Mouse (Mus musculus) embryo, embryonic 10.5 days (tissue): ENCODE measurements around the gene Wnt3.
"Not testable (repeated sequence)": the region's sequence is repeated elsewhere in the genome, so short reads cannot be mapped to it uniquely, and the experiment has no call there.

Experiments used
- DNase-seq: peaks from one replicate; pipeline ENCODE4 v3.0.0-alpha.2; 2015; ENCODE audit warnings: low spot score

The Wnt3 gene

DNA sequence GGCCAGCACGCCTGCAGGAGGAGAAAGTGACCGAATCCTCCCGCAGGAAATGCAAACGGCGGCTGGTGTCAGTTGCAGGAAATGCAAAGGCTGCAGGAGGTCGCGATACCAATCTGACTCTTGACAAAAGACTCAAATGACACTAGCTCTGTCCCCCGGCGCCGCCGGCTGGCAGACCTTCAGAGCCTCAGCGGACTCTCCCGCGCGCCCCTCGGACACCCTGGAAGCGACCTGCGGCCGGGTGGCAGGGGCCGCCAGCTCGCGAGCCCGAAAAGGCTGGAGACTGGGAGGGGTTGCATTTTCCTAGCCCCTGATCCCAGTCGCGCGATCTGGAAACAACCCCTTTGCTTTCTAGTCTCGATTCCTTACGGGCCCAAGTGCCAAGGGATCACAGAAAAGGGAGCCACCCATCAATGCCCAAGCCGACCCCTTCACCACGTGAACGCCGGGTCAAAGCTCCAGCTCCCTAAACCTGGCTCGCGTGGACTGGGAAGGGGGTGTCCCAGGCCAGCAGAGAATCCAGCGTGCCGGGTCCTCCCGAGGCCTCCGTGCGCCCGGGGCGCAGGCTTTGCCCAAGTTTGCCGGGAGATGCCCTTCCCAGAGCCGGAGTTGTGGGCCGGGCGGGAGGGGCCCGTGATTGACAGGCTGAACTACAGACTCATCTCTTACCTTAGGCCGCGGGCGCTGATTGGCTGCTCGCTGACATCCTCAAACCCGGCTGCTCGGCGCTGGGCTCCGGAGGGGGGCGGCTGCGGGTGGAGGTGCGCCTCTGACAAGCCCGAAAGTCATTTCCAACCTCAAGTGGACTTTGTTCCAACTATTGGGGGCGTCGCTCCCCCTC is at the start of gene Wnt3:
Gene Wnt3, plus strand, starts transcription at position 764 of the 841 bp plus-strand sequence.
- peak; percentile 68 for DNase-seq

DNA sequence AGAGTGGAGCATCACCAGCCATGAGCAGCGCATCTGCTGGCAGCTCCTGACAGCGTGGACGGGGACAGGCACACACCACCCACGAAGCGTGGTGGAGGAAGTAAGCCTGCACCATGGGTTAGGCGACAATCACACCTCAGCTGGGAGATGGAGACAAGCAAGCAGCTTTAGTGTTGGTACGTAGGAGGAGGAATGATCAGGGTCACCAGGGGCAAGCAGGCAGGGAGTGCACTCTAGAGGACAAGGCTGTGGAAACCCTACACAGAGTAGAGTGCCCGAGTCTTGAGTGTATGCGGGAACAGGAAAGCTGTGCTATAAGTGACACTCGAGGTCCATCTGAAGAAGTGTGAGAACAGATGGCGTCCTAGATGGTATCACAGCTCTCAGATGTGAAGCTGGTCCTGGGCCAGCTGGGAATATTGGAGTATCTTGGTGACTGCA is 49.6 kb upstream of the Wnt3 start:
- DNase-seq: no peak

DNA sequence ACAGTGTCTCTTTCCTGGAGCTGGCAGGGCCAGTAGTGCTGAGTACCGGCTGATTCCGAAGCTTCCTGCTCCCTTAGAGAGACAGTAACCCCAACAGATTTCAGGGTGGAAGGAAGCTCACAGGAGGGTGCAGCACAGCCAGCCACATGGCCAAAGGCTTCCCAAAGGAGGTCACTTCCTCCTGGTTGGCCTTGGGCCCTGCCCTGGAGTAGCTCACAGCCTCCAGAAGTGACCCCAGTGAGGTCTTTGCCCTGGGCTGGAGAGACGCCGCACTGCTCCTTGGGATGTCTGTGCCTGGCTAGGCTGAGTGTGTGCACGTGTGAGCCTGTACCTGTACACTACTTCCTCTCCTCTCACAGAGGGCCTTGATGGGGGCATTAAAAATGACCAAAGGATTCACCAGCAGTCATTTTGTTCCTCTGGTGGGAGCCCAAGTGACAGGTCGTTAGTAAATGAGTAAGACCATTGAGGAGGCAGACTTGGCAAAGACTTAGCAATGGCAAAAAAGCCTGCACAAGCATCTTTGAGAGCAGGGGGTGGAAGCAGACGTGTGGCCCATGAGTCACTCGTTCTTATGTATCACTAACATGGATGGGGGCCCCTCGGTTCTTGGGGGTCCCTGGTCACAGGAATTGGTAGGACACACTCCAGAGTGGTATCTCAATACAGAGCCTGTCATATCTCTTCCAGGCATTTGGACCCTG is 44.5 kb upstream of the Wnt3 start:
- no peak for DNase-seq

DNA sequence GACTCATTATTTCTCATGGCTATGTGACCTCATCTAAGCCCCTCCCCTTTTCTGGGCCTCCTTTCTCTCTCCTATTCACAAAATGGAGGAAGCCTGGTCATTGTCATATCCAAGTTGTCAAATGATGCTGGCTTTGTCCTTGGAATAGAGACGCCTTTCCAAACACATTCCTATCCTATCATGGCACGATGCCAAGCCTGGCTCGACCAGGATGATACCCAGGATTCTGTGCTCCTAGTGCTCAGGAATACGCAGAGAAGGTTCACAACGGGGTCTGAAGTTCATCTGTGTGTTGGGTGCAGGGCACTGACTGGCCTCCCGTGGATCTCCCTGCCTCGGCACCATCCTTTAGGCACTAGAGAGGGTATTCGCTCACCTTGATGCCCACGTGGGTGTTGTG is 42.4 kb upstream of the Wnt3 start:
- DNase-seq: no peak

DNA sequence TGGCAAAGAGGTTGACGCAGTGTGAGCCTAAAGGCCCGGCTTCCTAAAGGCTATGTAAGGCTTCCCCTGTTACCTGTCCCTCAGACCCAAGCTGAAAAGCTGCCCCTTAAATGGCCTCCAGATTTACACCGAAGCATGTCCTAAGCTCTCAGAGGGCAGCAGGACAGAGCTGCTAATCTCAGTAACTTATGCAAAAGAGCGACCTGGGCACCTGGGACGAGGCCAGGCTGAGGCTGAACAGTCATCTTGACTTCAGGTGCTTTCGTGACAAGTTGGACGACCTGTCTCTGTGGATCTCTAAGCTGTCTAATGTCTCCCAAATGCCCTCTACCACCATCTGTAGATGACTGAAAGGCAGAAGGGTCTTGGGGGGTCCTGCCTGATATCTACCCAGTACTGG is 41.6 kb upstream of the Wnt3 start:
- no peak for DNase-seq

DNA sequence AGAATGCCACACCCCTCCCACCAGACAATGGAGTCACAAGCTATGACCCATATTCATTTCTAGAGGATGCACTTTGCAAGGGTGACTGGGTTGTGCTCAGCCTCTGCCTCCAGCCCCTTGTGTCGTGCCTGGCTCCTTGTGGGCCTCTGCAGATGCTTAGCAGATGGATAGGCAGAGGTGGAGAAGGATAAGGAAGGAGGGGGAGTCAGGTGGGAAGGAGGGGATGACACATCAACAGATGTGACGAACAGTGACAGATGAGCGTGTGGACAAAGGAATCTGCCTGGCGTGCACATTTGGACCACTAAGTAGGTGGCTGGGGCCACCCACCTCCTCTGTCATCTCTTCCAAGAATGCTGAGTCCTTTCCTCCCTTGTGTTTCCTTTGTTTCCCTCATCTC is 40.9 kb upstream of the Wnt3 start:
- DNase-seq: no peak

DNA sequence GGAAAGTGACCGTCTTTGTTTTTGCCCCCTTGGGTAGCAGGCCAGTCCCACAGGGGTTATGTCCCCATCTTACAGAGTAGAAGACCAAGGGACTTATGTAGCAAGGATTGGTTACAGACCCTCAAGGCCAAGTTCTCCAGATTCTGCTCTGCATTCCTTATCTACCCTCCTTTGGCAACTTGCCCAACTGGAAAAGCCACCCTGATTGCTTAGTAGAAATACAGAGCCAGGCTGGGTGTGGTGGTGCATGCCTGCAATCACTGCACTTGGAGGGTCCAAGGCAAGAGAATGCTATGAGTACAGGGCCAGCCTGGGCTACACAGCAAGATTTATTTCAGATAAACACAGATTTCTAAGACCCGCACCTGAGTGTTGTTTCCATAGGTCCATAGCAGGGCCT is 40.0 kb upstream of the Wnt3 start:
- no peak for DNase-seq

DNA sequence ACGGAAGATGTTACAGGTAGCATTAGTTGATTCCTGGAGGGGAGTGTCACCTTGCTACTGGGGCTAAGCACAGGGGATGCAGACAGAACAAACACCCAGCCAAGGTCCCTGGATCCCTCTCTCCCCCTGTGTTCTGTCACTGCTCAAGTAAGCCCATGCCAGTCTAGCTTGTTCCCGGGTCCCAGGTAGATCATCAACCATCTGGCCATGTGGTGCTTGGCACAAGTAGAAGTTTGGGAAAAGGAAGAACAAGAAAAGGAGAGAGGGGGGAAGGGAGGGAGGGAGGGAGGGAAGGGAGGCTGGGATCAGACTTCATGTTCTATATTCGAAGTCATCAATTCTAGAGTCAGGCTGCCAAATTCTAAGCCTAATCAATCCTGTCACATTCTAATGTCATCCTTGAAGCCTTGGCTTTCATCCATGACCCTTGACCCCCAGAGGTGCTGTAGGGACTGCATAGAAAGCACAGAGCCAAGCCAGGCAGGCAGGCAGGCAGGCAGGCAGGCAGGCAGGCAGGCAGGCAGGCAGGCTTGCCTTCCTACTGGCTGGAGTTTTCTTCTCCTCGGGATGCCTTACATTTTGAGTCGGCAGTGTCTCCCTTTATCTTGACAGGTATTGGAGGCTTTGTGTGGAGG is 39.4 kb upstream of the Wnt3 start:
- no peak for DNase-seq

DNA sequence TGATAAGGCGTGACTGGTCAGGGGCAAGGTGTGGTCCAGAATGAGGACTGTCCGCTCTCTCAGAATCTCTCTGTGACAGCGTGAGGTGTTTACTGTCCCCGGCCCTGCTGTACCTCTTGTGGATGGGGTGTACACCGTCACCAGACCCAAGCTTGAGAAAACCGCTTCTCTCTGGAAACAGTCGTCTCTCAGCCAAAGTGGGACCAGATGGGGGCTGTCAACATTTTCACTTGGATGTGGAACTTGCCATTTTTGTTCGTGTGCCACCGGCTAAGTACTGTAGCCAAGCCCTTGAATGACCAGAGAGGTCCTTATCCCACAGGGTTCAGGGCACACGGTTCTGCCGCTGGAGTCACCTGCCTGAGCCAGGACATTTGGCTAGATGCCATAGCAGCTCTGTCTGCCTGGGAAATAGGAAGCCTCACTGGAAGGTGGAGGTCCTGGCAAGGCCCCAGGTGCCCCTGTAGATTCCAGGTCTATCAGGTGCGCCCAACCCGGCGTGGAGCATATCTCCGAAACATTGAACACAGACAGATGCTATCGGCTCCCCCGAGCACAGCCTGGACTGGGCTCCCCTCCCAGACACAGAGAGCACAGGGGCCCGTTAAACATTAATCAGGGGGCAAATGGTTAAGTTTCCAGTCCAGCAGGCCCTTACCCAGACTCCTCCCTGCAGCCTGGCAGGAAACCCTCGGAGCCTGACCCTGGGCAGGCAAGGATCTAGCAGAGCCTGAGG is 38.7 kb upstream of the Wnt3 start:
- DNase-seq: no peak

DNA sequence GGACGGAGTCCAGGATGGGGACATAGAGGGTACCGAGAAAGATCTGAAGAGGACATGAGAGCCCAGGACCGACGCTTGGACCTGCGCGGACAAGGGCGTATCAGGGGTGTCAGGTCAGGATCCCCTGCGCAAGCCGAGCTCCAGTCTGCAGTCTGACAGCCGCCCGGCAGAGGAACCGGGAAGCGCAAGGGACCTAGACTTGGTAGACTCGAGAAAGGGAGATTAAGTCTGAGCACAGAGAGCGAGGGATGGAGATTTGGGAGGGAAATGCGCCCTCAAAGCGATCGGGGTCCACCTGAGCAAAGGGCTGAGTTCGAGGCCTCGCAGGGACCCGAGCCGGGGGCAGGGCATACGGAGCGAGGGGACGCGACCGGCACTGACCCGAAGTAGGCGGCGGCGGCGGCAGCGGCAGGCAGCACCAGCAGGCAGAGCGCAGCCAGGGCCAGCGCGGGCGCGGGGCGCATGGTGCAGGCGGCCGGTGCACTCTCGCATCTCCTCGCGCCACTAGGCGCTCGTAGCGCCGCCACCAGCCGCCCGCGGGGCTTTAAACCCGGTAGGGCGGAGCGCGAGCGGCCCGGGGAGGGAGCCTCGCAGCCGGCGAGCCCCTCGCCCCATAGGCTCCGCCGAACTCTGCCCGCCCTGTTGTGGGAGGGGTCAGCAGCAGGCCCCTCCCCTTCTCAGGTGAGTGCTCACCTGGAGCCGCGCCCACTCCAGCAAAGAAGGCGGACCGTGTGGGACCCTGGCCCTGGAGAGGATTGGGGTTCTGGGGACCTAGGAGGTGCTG is 24.5 kb upstream of the Wnt3 start, which contains the start of gene Wnt9b:
Gene Wnt9b, minus strand, starts transcription at position 516 of the 784 bp plus-strand sequence.
- peak; percentile 65 for DNase-seq

DNA sequence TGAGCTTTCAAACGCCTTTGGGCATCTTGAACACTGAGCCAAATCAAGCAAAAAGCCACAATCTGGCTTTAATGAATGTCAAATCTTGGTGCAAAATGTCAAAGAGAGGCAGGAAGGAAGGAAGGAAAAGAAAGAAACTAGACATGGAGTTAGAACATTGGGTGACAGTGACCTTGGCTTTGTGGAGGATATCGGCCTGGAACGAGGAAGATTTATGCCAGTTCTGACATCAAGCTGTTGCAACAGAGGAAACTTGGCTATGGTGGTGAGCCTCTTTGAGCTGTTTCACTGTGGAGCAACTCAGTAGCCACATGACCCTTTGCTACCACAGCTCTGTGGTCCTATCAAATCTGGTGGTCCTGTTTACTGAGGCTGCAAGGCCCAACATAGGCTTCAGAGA is 23.3 kb upstream of the Wnt3 start:
- no peak for DNase-seq

DNA sequence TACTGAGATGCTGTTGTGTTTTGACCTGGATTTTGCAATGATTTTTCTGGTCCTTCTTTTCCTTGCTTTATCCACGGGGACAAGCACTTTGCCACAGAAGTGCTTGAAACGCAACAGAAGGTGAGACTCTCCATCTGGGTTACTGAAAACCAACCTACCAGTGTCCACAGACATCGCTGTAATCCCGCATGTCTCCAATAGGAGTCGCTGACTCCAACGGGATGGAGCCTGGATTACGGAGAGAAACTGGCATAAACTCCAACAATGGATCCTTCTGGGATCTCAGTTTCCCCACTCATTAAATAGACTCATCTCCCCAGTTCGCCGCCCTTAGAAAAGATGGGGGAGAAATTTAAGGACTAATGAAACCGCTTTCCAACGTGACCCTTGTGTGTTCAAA is 15.9 kb upstream of the Wnt3 start:
- no peak for DNase-seq

DNA sequence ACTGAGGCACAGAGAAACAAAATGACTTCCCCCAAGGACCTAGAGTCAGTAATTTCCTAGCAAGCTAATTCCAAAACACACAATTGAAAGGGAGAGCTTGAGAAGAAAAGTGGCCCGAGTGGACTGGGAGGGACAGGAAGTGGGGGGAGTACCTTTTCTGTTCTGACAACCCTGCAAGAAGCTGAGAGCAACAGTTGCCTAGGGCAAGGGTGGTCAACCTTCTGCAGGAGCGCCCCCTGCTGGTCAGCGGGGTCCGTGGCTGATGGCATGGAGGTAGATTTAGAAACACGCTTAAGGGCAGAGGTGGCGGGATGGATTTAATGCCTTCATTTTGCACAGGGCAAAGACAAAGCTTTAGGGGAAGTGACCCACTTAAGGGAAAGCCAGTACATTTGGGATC is 15.2 kb upstream of the Wnt3 start:
- peak; percentile 82 for DNase-seq

DNA sequence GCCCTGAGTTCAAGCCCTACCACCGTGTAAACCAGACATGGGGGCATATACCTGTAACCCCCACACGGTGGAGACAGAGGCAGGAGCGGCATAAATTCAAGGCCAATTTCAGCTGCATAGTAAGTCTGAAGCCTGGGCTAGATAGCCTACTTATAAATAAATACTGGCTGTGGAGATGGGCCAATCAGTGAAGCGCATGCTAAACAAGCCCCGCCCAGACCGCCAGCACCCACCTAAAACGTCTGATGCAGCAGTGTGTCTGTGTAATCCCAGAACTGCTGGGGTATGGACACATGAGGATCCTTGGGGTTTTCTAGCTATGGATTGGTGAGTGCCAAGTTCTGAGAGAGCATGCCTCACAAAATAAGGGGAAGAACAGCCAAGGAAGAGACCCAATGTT is 13.8 kb upstream of the Wnt3 start:
- no peak for DNase-seq

DNA sequence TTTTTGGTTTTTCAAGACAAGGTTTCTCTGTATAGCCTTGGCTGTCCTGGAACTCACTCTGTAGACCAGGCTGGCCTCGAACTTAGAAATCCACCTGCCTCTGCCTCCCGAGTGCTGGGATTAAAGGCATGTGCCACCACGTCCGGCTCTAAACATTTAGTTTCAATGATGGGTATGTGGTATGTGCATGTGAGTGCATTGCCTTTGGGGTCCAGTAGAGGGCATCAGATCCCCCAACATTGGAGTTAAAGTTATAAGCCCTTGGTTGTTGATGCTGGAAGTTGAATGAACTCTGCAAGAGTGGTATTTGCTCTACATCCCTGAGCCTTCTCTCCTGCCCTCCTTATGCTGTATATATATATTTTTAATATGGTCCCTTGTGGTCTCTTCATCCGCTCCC is 13.1 kb upstream of the Wnt3 start:
- not testable (repeated sequence) for DNase-seq

DNA sequence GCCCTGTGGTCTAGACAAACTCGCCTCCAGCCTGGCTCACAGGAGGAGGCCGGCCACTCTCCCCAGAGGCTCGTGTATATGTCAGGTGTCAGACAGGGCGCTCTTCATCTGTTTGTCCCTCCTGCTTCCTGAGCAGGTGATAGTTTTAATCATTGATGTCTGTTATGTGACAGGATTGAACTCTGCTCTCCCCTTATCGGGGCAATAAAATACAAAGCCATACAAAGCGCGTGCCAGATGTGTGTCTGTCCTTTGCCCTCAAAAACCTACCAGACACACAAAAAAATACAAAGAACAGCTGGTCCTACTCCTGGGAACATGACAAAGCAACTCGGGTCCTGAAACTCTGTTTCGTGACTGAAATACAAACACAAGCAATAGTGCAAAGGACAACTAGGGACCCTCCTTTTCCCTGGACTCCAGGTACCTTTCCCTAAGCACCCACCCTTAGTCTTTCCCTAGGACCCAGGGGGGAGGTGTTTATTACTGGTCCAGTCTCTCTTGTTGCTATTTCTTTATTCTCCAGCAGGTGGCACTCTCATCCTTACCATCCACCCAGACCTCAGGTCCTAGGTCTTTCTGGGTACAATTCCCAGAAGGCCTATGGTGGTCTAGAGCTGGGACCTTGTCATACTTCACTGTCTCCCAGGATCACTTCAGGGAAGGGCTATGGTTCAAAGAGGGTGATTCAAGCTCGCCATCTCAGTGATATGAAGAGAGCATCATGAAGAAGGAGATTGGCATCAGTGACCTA is 10.4 kb upstream of the Wnt3 start:
- DNase-seq: peak; percentile 89

DNA sequence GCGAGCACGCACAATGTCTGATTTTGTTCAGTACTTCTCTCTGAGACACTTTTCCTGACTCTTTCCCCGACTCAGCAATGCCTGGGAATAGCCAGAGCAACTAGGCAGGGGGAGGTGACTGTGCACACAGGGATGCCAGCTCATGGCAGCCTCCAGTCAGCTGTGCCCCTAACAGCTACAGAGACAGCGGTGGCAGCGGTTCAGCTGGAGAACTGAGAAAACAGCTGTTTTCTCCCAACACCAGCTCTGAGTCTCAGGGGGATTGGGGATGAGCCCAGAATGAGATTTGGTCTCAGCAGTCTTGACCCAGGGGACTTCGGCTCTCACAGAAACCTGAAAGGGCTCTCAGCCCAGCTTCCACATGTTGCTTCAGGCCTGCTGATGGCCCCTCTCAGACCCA is 9.3 kb upstream of the Wnt3 start:
- DNase-seq: no peak

DNA sequence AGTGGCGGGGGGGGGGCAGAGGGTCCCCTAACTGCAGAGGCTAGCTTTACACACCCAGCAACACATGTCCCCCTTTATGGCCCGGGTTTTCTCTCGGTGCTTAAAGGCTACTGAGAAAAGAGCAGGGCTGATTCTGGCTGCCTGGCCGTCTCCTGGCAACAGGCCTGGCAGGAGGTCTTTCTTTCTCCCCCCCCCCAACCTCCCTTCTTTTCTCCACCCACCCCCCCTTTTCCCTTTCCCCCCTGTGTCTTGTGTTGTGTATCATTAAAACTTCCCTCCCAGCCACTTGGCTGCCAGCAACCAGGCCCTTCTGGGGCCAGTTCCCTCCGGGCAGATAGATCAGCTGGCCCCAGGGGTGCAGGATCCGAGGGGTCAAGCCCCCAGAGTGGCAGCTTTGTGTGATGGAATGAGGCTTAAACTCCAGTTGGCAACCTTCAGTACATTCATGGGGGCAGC is 8.4 kb upstream of the Wnt3 start:
- DNase-seq: peak; percentile 69

DNA sequence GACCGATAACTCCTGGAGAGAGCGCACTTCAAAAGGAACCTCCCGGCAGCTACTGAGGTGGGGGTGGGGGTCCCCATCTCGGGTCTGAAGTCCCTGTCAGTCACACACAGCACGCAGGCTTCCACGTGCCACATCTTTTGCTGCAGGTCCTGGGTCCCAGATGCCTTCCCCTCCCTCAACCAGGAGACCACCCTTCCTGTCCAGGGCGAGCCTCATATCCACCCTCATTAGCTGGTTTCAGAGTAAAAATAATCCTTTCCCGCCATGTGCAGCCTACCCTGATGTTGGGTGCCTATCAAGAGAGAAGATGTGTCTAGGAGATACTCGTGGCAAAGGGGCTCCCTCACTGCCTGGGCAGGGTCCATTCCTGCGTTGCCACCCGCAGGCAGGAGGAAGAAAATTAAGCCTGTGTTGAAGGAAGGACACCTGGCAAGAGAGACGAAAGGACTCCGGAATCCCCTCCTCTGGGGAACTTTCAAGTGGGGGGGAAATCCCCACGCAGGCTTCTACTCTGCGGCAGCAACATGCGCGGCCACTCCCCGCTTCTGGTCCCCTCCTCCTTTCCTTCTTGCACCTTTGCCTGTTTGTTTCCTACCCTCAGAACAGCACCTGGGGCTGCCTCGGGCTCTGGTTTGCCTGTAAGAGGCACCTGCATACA is 2.7 kb upstream of the Wnt3 start:
- DNase-seq: no peak
